Mouse (Mus musculus): ENCODE results near the gene Fam216b.

Gene Fam216b

GRCm38 (mm10) chr14:78043079-78043478, 45.7 kb downstream of the Fam216b start:
- no peak for DNase-seq (ENCODE audit: low read depth)

- DNase-seq (ENCODE audit: low read depth), result no peak
These were observed 46.8 kb downstream of the Fam216b start for GRCm38 (mm10) chr14:78041886-78042526.

GRCm38 (mm10) chr14:78040643-78041042, 48.2 kb downstream of the Fam216b start:
- DNase-seq (ENCODE audit: low read depth), result no peak

- no peak for DNase-seq (ENCODE audit: low read depth)
These were observed 49.9 kb downstream of the Fam216b start for GRCm38 (mm10) chr14:78038876-78039275.
